Mouse (Mus musculus) MEL (cell line): ENCODE data around the gene Vwf. TPM values are rescaled to one million over a fixed set of nuclear protein-coding genes. Genes with fewer than 3 reads are reported as not detected.
A peak's percentile ranks its signal among the peaks of the same experiment; 100 is the strongest.

ENCODE experiments used
- DNase-seq: peaks from one replicate; pipeline ENCODE4 v3.0.0; 2011; ENCODE audit warnings: low read depth, low spot score
- H3K27ac ChIP-seq: 2 replicates; pipeline ENCODE4 v1.5.1; 2012; ENCODE audit warnings: low read depth, mild to moderate bottlenecking, control low read depth, low read length, moderate library complexity; ENCODE audit not compliant: control insufficient read depth
- H3K27me3 ChIP-seq, 2 experiments: fragments of 150-350 bp in 1 of 2; sonication (generic) in 1 of 2; 2 replicates each; pipeline ENCODE4 v1.6.1; 2012; ENCODE audit warnings: low read length in 2 of 2, mild to moderate bottlenecking in 2 of 2, improper control_type of control experiment in 1 of 2, moderate library complexity in 1 of 2; ENCODE audit not compliant: insufficient read depth in 2 of 2, control insufficient read depth in 1 of 2
- H3K36me3 ChIP-seq, 2 experiments: 2 replicates each; pipeline ENCODE4 v1.6.1; 2012 to 2014; ENCODE audit warnings: low read length in 2 of 2, improper control_type of control experiment in 1 of 2, inconsistent platforms in 1 of 2, mild to moderate bottlenecking in 1 of 2; ENCODE audit not compliant: insufficient read depth in 2 of 2, control insufficient read depth in 1 of 2
- H3K4me1 ChIP-seq, 2 experiments: fragments of 150-350 bp in 1 of 2; sonication (generic) in 1 of 2; 2 replicates each; pipeline ENCODE4 v1.6.1; 2012; ENCODE audit warnings: low read length in 2 of 2, improper control_type of control experiment in 1 of 2, mild to moderate bottlenecking in 1 of 2; ENCODE audit not compliant: insufficient read depth in 2 of 2, control insufficient read depth in 1 of 2
- H3K4me3 ChIP-seq, 2 experiments: fragments of 150-350 bp in 1 of 2; sonication (generic) in 1 of 2; 2 replicates each; pipeline ENCODE4 v1.5.1; 2012; ENCODE audit warnings: low read depth in 2 of 2, low read length in 2 of 2, mild to moderate bottlenecking in 2 of 2, moderate library complexity in 2 of 2, control low read depth in 1 of 2, improper control_type of control experiment in 1 of 2; ENCODE audit not compliant: control insufficient read depth in 1 of 2, insufficient read depth in 1 of 2
- H3K79me2 ChIP-seq: 2 replicates; pipeline ENCODE4 v1.6.1; 2012; ENCODE audit warnings: mild to moderate bottlenecking, low read length, moderate library complexity; ENCODE audit not compliant: control insufficient read depth, poor library complexity, insufficient read depth
- H3K9ac ChIP-seq: 2 replicates; pipeline ENCODE4 v1.6.1; 2012; ENCODE audit warnings: low read depth, mild to moderate bottlenecking, control low read depth, low read length, moderate library complexity; ENCODE audit not compliant: control insufficient read depth, poor library complexity, severe bottlenecking
- H3K9me3 ChIP-seq: fragments of 150-350 bp; sonication (generic); replicated peaks from 2 replicates; pipeline ENCODE4 v1.6.1; 2012; ENCODE audit warnings: mild to moderate bottlenecking, low read length, improper control_type of control experiment, moderate library complexity; ENCODE audit not compliant: insufficient read depth
- CHD1 ChIP-seq: IDR thresholded peaks from 2 replicates; pipeline ENCODE4 v1.6.1; 2012; ENCODE audit warnings: low read depth, mild to moderate bottlenecking, inconsistent platforms, low read length, improper control_type of control experiment
- CTCF ChIP-seq, 3 experiments: IDR thresholded peaks in 2 of 3; conservative IDR thresholded peaks in 1 of 3; 2 replicates each; pipeline ENCODE4 v1.5.1; 2011 to 2012; ENCODE audit warnings: low read length in 3 of 3, low read depth in 2 of 3, mild to moderate bottlenecking in 2 of 3, improper control_type of control experiment in 1 of 3, inconsistent platforms in 1 of 3, mixed read lengths in 1 of 3, moderate library complexity in 1 of 3; ENCODE audit not compliant: control insufficient read depth in 1 of 3, insufficient read depth in 1 of 3, poor library complexity in 1 of 3, severe bottlenecking in 1 of 3
- ELF1 ChIP-seq: IDR thresholded peaks from 2 replicates; pipeline ENCODE4 v1.6.1; 2014; ENCODE audit warnings: low read depth, mild to moderate bottlenecking, inconsistent platforms, low read length, improper control_type of control experiment, moderate library complexity
- GABPA ChIP-seq: IDR thresholded peaks from 2 replicates; pipeline ENCODE4 v1.6.1; 2012; ENCODE audit warnings: low read depth, mild to moderate bottlenecking, inconsistent platforms, low read length, improper control_type of control experiment, moderate library complexity
- MAFK ChIP-seq: IDR thresholded peaks from 2 replicates; pipeline ENCODE4 v1.6.1; 2011; ENCODE audit warnings: low read depth, mild to moderate bottlenecking, low read length, improper control_type of control experiment, borderline replicate concordance
- MAZ ChIP-seq: IDR thresholded peaks from 2 replicates; pipeline ENCODE4 v1.6.1; 2012; ENCODE audit warnings: low read depth, mild to moderate bottlenecking, inconsistent platforms, low read length, improper control_type of control experiment
- MYB ChIP-seq: IDR thresholded peaks from 2 replicates; pipeline ENCODE4 v1.6.1; 2011; ENCODE audit warnings: mild to moderate bottlenecking, low read depth, low read length, improper control_type of control experiment
- TCF12 ChIP-seq: IDR thresholded peaks from 2 replicates; pipeline ENCODE4 v1.6.1; 2014; ENCODE audit warnings: low read depth, mild to moderate bottlenecking, inconsistent platforms, low read length, improper control_type of control experiment, moderate library complexity
- ZMIZ1 ChIP-seq: IDR thresholded peaks from 2 replicates; pipeline ENCODE4 v1.6.1; 2012; ENCODE audit warnings: low read depth, mild to moderate bottlenecking, inconsistent platforms, low read length, improper control_type of control experiment, moderate library complexity
- ZNF384 ChIP-seq: IDR thresholded peaks from 2 replicates; pipeline ENCODE4 v1.6.1; 2012; ENCODE audit warnings: low read depth, mild to moderate bottlenecking, inconsistent platforms, low read length, improper control_type of control experiment
- polyA plus RNA-seq, 2 experiments: library from polyadenylated mRNA; stranded (reverse) in 1 of 2; unstranded in 1 of 2; fragments of >175 nt in 1 of 2; fragments of >200 nt in 1 of 2; gene quantifications; 2 replicates each; pipeline versions ENCODE4 v1.2.1 to v1.2.4; 2012; ENCODE audit warnings: low replicate concordance in 2 of 2, low read depth in 1 of 2; ENCODE audit not compliant: insufficient read length in 2 of 2, insufficient read depth in 1 of 2, missing spikeins in 1 of 2
- total RNA-seq: library from RNA; depleted of rRNA; stranded (reverse); fragments of 300-350 nt; gene quantifications from 2 replicates; pipeline ENCODE4 v1.2.3, GENCODE M21; 2012

Gene Vwf
- total and polyA plus RNA-seq, 3 experiments: 0.29 to 0.42 TPM; not detected in 1

- no peak for TF ChIP-seq GABPA
- no peak for TF ChIP-seq ELF1
- Histone ChIP-seq H3K79me2 (no peaks in the 10 kb centered on the region), H3K9ac (no peak overlapping the region), H3K4me3 (no peak overlapping the region), H3K36me3 (no peaks in the 10 kb centered on the region), H3K27me3 (peaks cover 0 to 2% of the 10 kb centered on the region in 2 experiments; a peak in 2 of 4 replicates), H3K9me3 (no peaks in the 10 kb centered on the region), H3K27ac (no peak overlapping the region), H3K4me1 (no peaks in the 10 kb centered on the region)
- DNase-seq: no peak
These were observed 46.0 kb downstream of the Vwf start for GRCm38 (mm10) chr6:125592536-125592935.

- Histone ChIP-seq H3K9ac (no peak overlapping the region), H3K79me2 (no peaks in the 10 kb centered on the region), H3K4me1 (no peaks in the 10 kb centered on the region)
- TF ChIP-seq TCF12 (no peak), MAZ (no peak)
- TF ChIP-seq, all 39 proteins: peak for 0
- H3K36me3 ChIP-seq: no peaks in the 10 kb centered on the region
- H3K27ac ChIP-seq: no peak overlapping the region
- no peak overlapping the region for H3K4me3 ChIP-seq
- H3K9me3 ChIP-seq: no peaks in the 10 kb centered on the region
- no peak for DNase-seq
- H3K27me3 ChIP-seq: peaks cover 0 to 2% of the 10 kb centered on the region in 2 experiments; a peak in 2 of 4 replicates
These were observed 47.7 kb downstream of the Vwf start for GRCm38 (mm10) chr6:125594311-125594710.

DNA sequence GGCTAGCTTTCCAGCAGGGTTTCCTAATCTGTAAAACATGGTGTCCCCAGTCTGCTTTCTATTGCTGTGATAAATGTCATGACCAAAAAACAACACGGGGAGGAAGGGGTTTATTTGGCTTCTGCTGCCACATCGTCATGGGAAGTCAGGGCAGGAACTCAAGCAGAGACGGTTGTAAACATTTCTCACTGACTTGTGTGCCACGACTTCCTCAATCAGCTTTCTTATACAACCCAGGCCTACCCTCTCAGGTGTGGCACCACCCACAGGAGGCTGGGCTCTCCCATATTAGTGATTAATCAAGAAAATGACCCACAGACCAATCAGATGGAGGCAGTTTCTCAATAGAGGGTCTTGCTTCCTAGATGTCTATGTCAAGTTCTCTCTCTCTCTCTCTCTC, 48.3 kb downstream of the Vwf start:
- H3K79me2 ChIP-seq: no peaks in the 10 kb centered on the region
- H3K27ac ChIP-seq: no peak overlapping the region
- H3K9ac ChIP-seq: no peak overlapping the region
- H3K4me1 ChIP-seq: no peaks in the 10 kb centered on the region
- no peaks in the 10 kb centered on the region for H3K9me3 ChIP-seq
- H3K36me3 ChIP-seq: no peaks in the 10 kb centered on the region
- H3K27me3 ChIP-seq: peaks cover 0 to 2% of the 10 kb centered on the region in 2 experiments; a peak in 2 of 4 replicates
- TF ChIP-seq GABPA: no peak
- no peak for TF ChIP-seq TCF12
- TF ChIP-seq ZMIZ1: no peak
- no peak for TF ChIP-seq CHD1
- TF ChIP-seq MYB: no peak
- no peak for TF ChIP-seq CTCF (IDR thresholded peaks at IDR 0.05 in 2 of 3, conservative IDR thresholded peaks at IDR 0.05 in 1 of 3; ENCODE audit: control insufficient read depth in 1 of 3, insufficient read depth in 1 of 3, low read depth in 2 of 3, low read length in 3 of 3, poor library complexity in 1 of 3, severe bottlenecking in 1 of 3)
- TF ChIP-seq ELF1: no peak
- TF ChIP-seq MAFK: no peak
- no peak for TF ChIP-seq ZNF384
- TF ChIP-seq, all 39 proteins: peak for 0
- H3K4me3 ChIP-seq: no peak overlapping the region
- peak; percentile 9 for DNase-seq
